Mouse (Mus musculus) kidney, postnatal 4 days (tissue): ENCODE results near the gene Rapgef4.
A peak's percentile ranks its signal among the peaks of the same experiment; 100 is the strongest.

Experiments used
- DNase-seq, 2 experiments: peaks; one replicate each; pipeline ENCODE4 v3.0.0; 2021; ENCODE audit warnings: mixed read lengths in 2 of 2

Rapgef4 gene

GRCm38 (mm10) chr2:72285256-72285887, 304.3 kb downstream of the Rapgef4 start, which contains the start of gene Map3k20:
Gene Map3k20 (plus strand): TSS chr2:72285637.
- DNase-seq = peak; percentile 84 to 90

- peak; percentile 54 to 71 for DNase-seq
These were observed 305.0 kb downstream of the Rapgef4 start for GRCm38 (mm10) chr2:72285888-72286661.

GRCm38 (mm10) chr2:72287142-72287541, 306.1 kb downstream of the Rapgef4 start:
- DNase-seq = no peak

- no peak for DNase-seq
These were observed 308.0 kb downstream of the Rapgef4 start for GRCm38 (mm10) chr2:72288932-72289534.

GRCm38 (mm10) chr2:72291103-72291502, 310.1 kb downstream of the Rapgef4 start:
- no peak for DNase-seq

- DNase-seq = no peak
These were observed 311.5 kb downstream of the Rapgef4 start for GRCm38 (mm10) chr2:72292573-72292972.

- DNase-seq = no peak
These were observed 314.0 kb downstream of the Rapgef4 start for GRCm38 (mm10) chr2:72294994-72295393.

- no peak for DNase-seq
These were observed 316.1 kb downstream of the Rapgef4 start for GRCm38 (mm10) chr2:72296984-72297715.

GRCm38 (mm10) chr2:72297716-72298082, 316.7 kb downstream of the Rapgef4 start:
- peak; percentile 60 to 75 for DNase-seq

- peak in 1 of 2 experiments; percentile 30 for DNase-seq
These were observed 317.4 kb downstream of the Rapgef4 start for GRCm38 (mm10) chr2:72298406-72298805.

GRCm38 (mm10) chr2:72301194-72301916, 320.3 kb downstream of the Rapgef4 start:
- no peak for DNase-seq

GRCm38 (mm10) chr2:72305738-72306137, 324.7 kb downstream of the Rapgef4 start:
- no peak for DNase-seq
